Mouse (Mus musculus) neural tube, embryonic 15.5 days (tissue): ENCODE results near the gene Sh3kbp1. TPM values are rescaled to one million over a fixed set of nuclear protein-coding genes. Genes with fewer than 3 reads are reported as not detected.

Experiments
- ATAC-seq: fragments of 200-750 bp; cut with Nextera tagmentation; 2 replicates; pipeline ENCODE4 v1.8.0; 2017; ENCODE audit warnings: mild to moderate bottlenecking, moderate TSS enrichment, moderate library complexity; ENCODE audit not compliant: low FRiP score
- H3K27ac ChIP-seq: fragments of 300-500 bp; sonication (generic); replicated peaks from 2 replicates; pipeline ENCODE4 v1.5.1; 2015; ENCODE audit warnings: mild to moderate bottlenecking, inconsistent platforms
- H3K27me3 ChIP-seq: fragments of 300-500 bp; sonication (generic); replicated peaks from 2 replicates; pipeline ENCODE4 v1.6.1; 2015; ENCODE audit warnings: inconsistent platforms
- H3K36me3 ChIP-seq: fragments of 300-500 bp; sonication (generic); 2 replicates; pipeline ENCODE4 v1.6.1; 2015; ENCODE audit warnings: inconsistent platforms
- H3K4me1 ChIP-seq: fragments of 300-500 bp; sonication (generic); 2 replicates; pipeline ENCODE4 v1.6.1; 2015; ENCODE audit warnings: inconsistent platforms
- H3K4me2 ChIP-seq: fragments of 300-500 bp; sonication (generic); 2 replicates; pipeline ENCODE4 v1.6.1; 2015; ENCODE audit warnings: inconsistent platforms, mild to moderate bottlenecking, moderate library complexity
- H3K4me3 ChIP-seq: fragments of 300-500 bp; sonication (generic); replicated peaks from 2 replicates; pipeline ENCODE4 v1.5.1; 2015; ENCODE audit warnings: mild to moderate bottlenecking, inconsistent platforms
- H3K9ac ChIP-seq: fragments of 300-500 bp; sonication (generic); replicated peaks from 2 replicates; pipeline ENCODE4 v1.6.1; 2015; ENCODE audit warnings: mild to moderate bottlenecking, inconsistent platforms
- H3K9me3 ChIP-seq: fragments of 300-500 bp; sonication (generic); replicated peaks from 2 replicates; pipeline ENCODE4 v1.6.1; 2016; ENCODE audit warnings: inconsistent platforms
- WGBS: fragments of 180-500 bp; shearing (Covaris S2); methylation state at CpG from one replicate; pipeline ENCODE4 v1.1.7; 2015; ENCODE audit warnings: mixed read lengths; 5-methylcytosine and 5-hydroxymethylcytosine counted together
- polyA plus RNA-seq: library from polyadenylated mRNA; unstranded; fragments of >200 nt; fragmentation: Nextera tagmentation; extraction: Ambion mirVana; gene quantifications from 2 replicates; pipeline ENCODE4 v1.2.1, GENCODE M21; 2015

Gene Sh3kbp1
- polyA plus RNA-seq, 1 experiment from 2014 or later, result 46.2 TPM

GRCm38 (mm10) chrX:159638500-159639227 lies 11.6 kb downstream of the Sh3kbp1 start:
- no peak for ATAC-seq
- H3K4me3 ChIP-seq, result no peak overlapping the region
- H3K36me3 ChIP-seq, result no peaks in the 10 kb centered on the region
- H3K27ac ChIP-seq, result no peak overlapping the region
- no peaks in the 10 kb centered on the region for H3K4me1 ChIP-seq
- 84% methylated on average over 4 of the region's 4 CpGs for WGBS
- no peak overlapping the region for H3K4me2 ChIP-seq
- H3K27me3 ChIP-seq, result no peaks in the 10 kb centered on the region
- no peak overlapping the region for H3K9ac ChIP-seq
- no peaks in the 10 kb centered on the region for H3K9me3 ChIP-seq

DNA sequence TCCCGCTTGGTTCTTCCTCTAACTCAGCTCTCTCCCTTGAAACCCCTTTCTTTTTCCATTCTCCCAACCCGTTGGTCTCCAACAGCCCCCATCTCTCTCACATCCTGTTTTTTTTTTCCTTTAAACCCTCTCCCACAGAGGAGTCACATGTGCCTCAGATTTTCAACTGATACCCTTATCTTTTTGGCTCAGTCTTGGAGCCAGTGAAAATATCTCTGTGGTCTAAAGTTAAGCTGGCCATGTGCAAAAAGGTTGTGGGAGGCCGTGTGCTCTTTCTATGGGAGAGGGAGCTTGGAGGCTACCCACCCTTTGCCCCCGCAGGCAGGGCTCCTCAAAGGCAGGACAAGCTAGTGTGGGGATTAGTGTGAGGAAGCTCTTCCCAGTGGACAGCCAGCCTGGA lies 12.9 kb downstream of the Sh3kbp1 start:
- H3K9ac ChIP-seq, result no peak overlapping the region
- H3K4me3 ChIP-seq, result no peak overlapping the region
- no peaks in the 10 kb centered on the region for H3K4me1 ChIP-seq
- no peak overlapping the region for H3K27ac ChIP-seq
- no peak for ATAC-seq
- no peaks in the 10 kb centered on the region for H3K27me3 ChIP-seq
- H3K36me3 ChIP-seq, result no peaks in the 10 kb centered on the region
- H3K9me3 ChIP-seq, result no peaks in the 10 kb centered on the region
- no peak overlapping the region for H3K4me2 ChIP-seq
- 87% methylated on average over 4 of the region's 4 CpGs for WGBS

- no peak for ATAC-seq
- Histone ChIP-seq H3K9me3 (no peaks in the 10 kb centered on the region), H3K4me2 (no peak overlapping the region), H3K9ac (no peak overlapping the region), H3K4me1 (0 out of 2 replicates have a peak, but pooled peaks cover 3% of the 10 kb centered on the region), H3K27ac (no peak overlapping the region), H3K36me3 (no peaks in the 10 kb centered on the region), H3K27me3 (no peaks in the 10 kb centered on the region), H3K4me3 (no peak overlapping the region)
- 92% methylated on average over 3 of the region's 3 CpGs for WGBS
These were observed 18.2 kb downstream of the Sh3kbp1 start for GRCm38 (mm10) chrX:159645314-159645713.

DNA sequence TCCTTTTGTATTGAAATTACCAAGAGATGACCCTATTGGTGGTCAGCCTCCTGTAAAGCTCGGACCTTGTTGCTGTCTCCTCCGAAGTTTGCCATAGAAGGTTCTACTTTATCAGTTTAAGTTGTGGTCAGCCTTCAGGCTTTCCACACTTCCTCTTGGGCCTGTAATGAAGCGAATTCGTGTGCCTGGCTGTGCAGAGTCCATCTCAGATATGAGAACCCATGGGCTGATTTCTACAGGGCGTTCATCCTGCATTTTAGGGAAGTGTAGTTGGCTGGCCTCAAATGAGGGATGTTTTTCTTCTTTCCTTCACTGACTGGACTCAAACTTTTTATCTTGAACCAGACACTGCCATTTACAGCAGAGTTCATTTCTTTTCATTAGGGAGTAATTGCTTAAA lies 20.5 kb downstream of the Sh3kbp1 start:
- Histone ChIP-seq H3K9me3 (no peaks in the 10 kb centered on the region), H3K27ac (no peak overlapping the region), H3K4me1 (0 out of 2 replicates have a peak, but pooled peaks cover 3% of the 10 kb centered on the region), H3K9ac (no peak overlapping the region), H3K36me3 (no peaks in the 10 kb centered on the region), H3K4me2 (no peak overlapping the region), H3K27me3 (no peaks in the 10 kb centered on the region), H3K4me3 (no peak overlapping the region)
- no peak for ATAC-seq
- WGBS, result 83% methylated on average over 5 of the region's 5 CpGs

GRCm38 (mm10) chrX:159648598-159648997 lies 21.5 kb downstream of the Sh3kbp1 start:
- no peak overlapping the region for H3K27ac ChIP-seq
- no peak overlapping the region for H3K4me3 ChIP-seq
- no peaks in the 10 kb centered on the region for H3K27me3 ChIP-seq
- no peaks in the 10 kb centered on the region for H3K36me3 ChIP-seq
- H3K9ac ChIP-seq, result no peak overlapping the region
- H3K4me1 ChIP-seq, result 0 out of 2 replicates have a peak, but pooled peaks cover 3% of the 10 kb centered on the region
- no peaks in the 10 kb centered on the region for H3K9me3 ChIP-seq
- no peak overlapping the region for H3K4me2 ChIP-seq
- no peak for ATAC-seq
- 89% methylated on average over 3 of the region's 3 CpGs for WGBS

GRCm38 (mm10) chrX:159650130-159650678 lies 23.1 kb downstream of the Sh3kbp1 start:
- ATAC-seq, result no peak
- no peak overlapping the region for H3K9ac ChIP-seq
- no peaks in the 10 kb centered on the region for H3K9me3 ChIP-seq
- H3K4me2 ChIP-seq, result no peak overlapping the region
- H3K36me3 ChIP-seq, result no peaks in the 10 kb centered on the region
- no peaks in the 10 kb centered on the region for H3K27me3 ChIP-seq
- H3K27ac ChIP-seq, result no peak overlapping the region
- 50% methylated on average over 11 of the region's 11 CpGs for WGBS
- H3K4me3 ChIP-seq, result no peak overlapping the region
- 0 out of 2 replicates have a peak, but pooled peaks cover 3% of the 10 kb centered on the region for H3K4me1 ChIP-seq

DNA sequence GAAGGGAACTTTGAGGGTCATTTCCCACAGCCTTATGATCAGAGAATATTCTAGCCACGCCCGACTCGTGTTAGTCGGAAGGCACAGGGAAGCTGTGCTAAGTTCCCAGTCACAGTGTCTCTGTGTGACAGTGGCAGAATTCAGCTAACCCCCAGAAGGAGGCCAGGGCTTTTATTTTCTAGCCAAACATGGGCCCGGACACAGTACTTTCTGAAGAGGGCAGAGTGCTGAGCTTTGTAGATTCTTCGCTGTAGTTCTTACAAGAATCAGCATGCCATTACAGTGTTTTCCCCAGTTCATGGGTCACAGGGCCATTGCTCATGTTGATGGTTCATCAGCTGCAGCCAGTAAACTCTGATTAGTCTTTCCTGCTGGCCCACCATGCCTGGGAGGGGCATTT lies 23.7 kb downstream of the Sh3kbp1 start:
- 76% methylated on average over 6 of the region's 6 CpGs for WGBS
- H3K4me2 ChIP-seq, result no peak overlapping the region

GRCm38 (mm10) chrX:159671388-159671787 lies 44.3 kb downstream of the Sh3kbp1 start:
- H3K9ac ChIP-seq, result no peak overlapping the region
- no peaks in the 10 kb centered on the region for H3K9me3 ChIP-seq
- no peaks in the 10 kb centered on the region for H3K27me3 ChIP-seq
- no peaks in the 10 kb centered on the region for H3K4me1 ChIP-seq
- ATAC-seq, result no peak
- 87% methylated on average over 7 of the region's 7 CpGs for WGBS
- H3K36me3 ChIP-seq, result no peaks in the 10 kb centered on the region
- H3K4me3 ChIP-seq, result no peak overlapping the region
- no peak overlapping the region for H3K4me2 ChIP-seq
- no peak overlapping the region for H3K27ac ChIP-seq

More for the DNA sequence above, 23.7 kb downstream of the Sh3kbp1 start:
- H3K27me3 ChIP-seq, result no peaks in the 10 kb centered on the region
- no peak overlapping the region for H3K27ac ChIP-seq
- H3K36me3 ChIP-seq, result no peaks in the 10 kb centered on the region
- no peak overlapping the region for H3K4me3 ChIP-seq
- 0 out of 2 replicates have a peak, but pooled peaks cover 3% of the 10 kb centered on the region for H3K4me1 ChIP-seq
- no peaks in the 10 kb centered on the region for H3K9me3 ChIP-seq
- no peak overlapping the region for H3K9ac ChIP-seq
- ATAC-seq, result no peak

DNA sequence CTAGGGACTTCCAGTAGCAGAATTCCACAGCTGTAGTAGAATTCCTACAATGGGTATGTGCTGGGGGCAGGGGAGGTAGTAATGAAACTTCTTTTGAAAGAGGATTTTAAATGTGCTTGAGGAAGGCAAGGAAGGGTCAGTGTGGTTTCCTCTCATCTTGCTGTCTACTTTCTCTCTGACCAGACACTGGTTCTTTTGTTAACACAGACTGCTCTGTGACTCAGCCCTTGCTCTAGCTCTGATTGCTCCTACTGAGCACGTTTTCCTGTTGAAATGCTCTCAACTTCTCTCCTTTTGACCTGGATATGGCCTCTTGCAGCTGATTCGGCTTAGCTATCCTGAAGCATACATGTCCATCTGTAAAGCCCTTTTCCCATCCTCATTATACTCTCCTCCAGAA lies 45.4 kb downstream of the Sh3kbp1 start:
- no peak overlapping the region for H3K27ac ChIP-seq
- no peaks in the 10 kb centered on the region for H3K4me1 ChIP-seq
- no peaks in the 10 kb centered on the region for H3K36me3 ChIP-seq
- no peak overlapping the region for H3K9ac ChIP-seq
- no peaks in the 10 kb centered on the region for H3K27me3 ChIP-seq
- no peak for ATAC-seq
- no peak overlapping the region for H3K4me2 ChIP-seq
- WGBS, result 43% methylated on average over 2 of the region's 2 CpGs
- H3K9me3 ChIP-seq, result no peaks in the 10 kb centered on the region
- no peak overlapping the region for H3K4me3 ChIP-seq

- Histone ChIP-seq H3K4me1 (no peaks in the 10 kb centered on the region), H3K27ac (no peak overlapping the region), H3K4me3 (no peak overlapping the region), H3K36me3 (no peaks in the 10 kb centered on the region), H3K9ac (no peak overlapping the region), H3K27me3 (no peaks in the 10 kb centered on the region), H3K9me3 (no peaks in the 10 kb centered on the region), H3K4me2 (no peak overlapping the region)
- ATAC-seq, result no peak
- WGBS, result 33% methylated on average over 2 of the region's 2 CpGs
These were observed 49.2 kb downstream of the Sh3kbp1 start for GRCm38 (mm10) chrX:159676242-159676641.

DNA sequence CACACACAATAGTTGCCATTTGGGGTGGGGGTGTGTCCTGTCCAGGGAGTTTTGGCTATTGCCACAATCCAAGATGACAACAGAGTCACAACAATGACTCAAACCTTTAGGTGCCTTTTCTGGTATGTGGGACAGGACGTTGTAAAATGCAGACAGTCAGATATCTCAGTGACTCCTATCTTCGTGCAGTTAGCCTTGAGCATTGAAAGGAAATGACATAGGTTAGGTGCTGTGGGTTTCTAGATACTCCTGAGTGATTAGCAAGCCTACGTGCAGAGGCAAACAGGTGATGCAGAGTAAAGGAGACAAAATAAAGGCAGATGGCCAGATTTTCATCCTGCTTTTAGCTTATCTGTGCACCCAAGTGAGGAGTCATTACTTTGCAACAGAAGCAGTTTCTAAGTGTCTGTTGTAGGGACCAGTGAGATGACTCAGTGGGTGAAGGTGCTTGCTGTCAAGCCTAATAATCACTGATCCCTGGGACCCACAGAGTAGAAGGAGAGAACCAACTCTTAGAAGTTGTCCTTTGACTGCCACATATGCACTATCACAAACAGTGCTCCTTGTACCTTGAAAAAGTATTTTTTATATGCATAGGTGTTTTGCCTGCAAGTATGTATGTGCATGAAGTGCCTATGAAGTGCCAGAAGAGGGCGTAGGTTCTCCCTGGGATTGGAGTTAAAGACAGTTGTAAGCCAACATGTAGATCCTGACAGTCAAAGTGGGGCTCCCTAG lies 50.7 kb downstream of the Sh3kbp1 start:
- Histone ChIP-seq H3K4me3 (no peak overlapping the region), H3K9me3 (no peaks in the 10 kb centered on the region), H3K27me3 (no peaks in the 10 kb centered on the region), H3K4me1 (no peaks in the 10 kb centered on the region), H3K27ac (no peak overlapping the region), H3K4me2 (no peak overlapping the region), H3K36me3 (no peaks in the 10 kb centered on the region), H3K9ac (no peak overlapping the region)
- ATAC-seq, result no peak
- WGBS, result 68% methylated on average over 4 of the region's 4 CpGs

- Histone ChIP-seq H3K36me3 (no peaks in the 10 kb centered on the region), H3K9ac (no peak overlapping the region), H3K9me3 (no peaks in the 10 kb centered on the region), H3K4me1 (no peaks in the 10 kb centered on the region), H3K27me3 (no peaks in the 10 kb centered on the region), H3K4me2 (no peak overlapping the region), H3K4me3 (no peak overlapping the region), H3K27ac (no peak overlapping the region)
- ATAC-seq, result no peak
- WGBS, result 76% methylated on average over 5 of the region's 5 CpGs
These were observed 51.3 kb downstream of the Sh3kbp1 start for GRCm38 (mm10) chrX:159678320-159678835.
